Comparison of ENCODE assay signal across 16 mouse cellular contexts in the genomic region with DNA sequence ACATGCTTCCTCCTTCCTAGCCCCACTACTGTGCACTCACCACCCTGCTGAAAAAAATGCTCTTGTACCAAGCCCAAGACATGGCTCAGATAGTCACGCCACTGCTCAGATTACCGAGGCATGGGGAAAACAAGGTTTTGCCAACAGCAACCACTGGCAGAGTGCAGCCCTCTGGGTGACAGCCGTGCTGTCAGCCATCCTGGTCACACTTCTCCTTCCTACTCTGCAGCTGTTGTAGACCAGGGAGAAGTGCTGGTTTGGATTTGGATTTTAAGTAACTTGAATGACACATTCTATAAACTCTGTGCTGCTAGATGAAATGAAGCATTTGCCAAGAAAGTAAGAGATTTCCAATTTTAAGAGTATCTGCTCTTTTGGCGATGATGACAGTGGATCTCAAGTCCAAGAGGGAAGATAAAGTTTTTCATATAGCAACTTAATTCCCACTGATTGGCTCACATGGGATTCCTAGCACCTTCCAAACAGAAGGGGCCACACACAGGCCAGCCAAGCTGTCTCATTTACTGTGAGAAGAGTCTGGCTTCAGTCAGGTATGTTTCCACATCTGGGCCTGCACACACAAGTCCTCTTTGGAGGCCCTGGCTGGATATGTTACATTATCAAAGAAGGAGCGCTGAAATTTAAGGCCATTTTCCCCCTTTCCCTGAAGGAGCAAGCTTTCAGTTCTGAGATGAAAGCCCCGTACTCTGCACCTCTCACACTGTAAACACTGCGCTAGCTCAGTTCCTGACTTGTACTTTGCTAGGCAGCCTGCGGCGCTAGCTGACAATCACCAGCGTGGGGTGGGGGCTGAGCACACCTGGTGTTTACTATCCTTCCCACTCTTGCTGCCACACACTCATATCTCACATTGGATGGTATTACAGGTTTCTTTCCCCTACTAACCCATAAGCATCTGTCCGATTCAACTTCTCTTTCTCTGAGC.
DNase-seq lines count a peak whose midpoint lies in the region; ATAC-seq and TF ChIP-seq lines count a peak whose summit lies in the region.
"Had no signal": no experiment of that assay in that cellular context is flagged by ENCODE, and none has a peak within 500 bp of the region (broad histone marks: within the 10 kb centered on the region; RNA-seq: fewer than 3 reads in every experiment).

No protein-coding gene starts in this region.

- H3K9ac ChIP-seq in intestine, embryonic 16.5 days (ENCODE audit: low read depth, low read length), result peak overlapping the region; percentile 3; the same call in 1 of the 2 replicates
- no peak overlapping the region for H3K9ac ChIP-seq in stomach, postnatal 0 days (ENCODE audit: low read length)
- no peak overlapping the region for H3K9ac ChIP-seq in kidney, embryonic 15.5 days
- H3K9ac ChIP-seq: liver, postnatal 0 days; midbrain, embryonic 15.5 days had no signal

- no peak overlapping the region for H3K4me2 ChIP-seq in intestine, embryonic 16.5 days (ENCODE audit: low read depth, low read length)
- H3K4me2 ChIP-seq in stomach, postnatal 0 days (replicated peaks; ENCODE audit: low read depth), result no peak overlapping the region
- no peak overlapping the region for H3K4me2 ChIP-seq in kidney, embryonic 15.5 days
- H3K4me2 ChIP-seq: midbrain, embryonic 15.5 days had no signal

- WGBS in intestine, embryonic 16.5 days, result 61% methylated on average over 11 of the region's 11 CpGs
- WGBS in stomach, postnatal 0 days, result 43% methylated on average over 11 of the region's 11 CpGs
- whole genome bisulfite sequencing in kidney, embryonic 15.5 days, result 77% methylated on average over 11 of the region's 11 CpGs

- H3K4me1 ChIP-seq in intestine, embryonic 16.5 days (ENCODE audit: control insufficient read depth, insufficient read depth, low read length), result 0 out of 2 replicates have a peak, but pooled peaks cover 3% of the 10 kb centered on the region
- 0 out of 2 replicates have a peak, but pooled peaks cover 3% of the 10 kb centered on the region for H3K4me1 ChIP-seq in stomach, postnatal 0 days (replicated peaks; ENCODE audit: control insufficient read depth, insufficient read depth)
- H3K4me1 ChIP-seq in kidney, embryonic 15.5 days, result peaks cover 10% of the 10 kb centered on the region
- H3K4me1 ChIP-seq: midbrain, embryonic 15.5 days had no signal

- no peaks in the 10 kb centered on the region for H3K27me3 ChIP-seq in intestine, embryonic 16.5 days (replicated peaks; ENCODE audit: control insufficient read depth, insufficient read depth, low read length)
- no peaks in the 10 kb centered on the region for H3K27me3 ChIP-seq in stomach, postnatal 0 days (ENCODE audit: control insufficient read depth, insufficient read depth, low read length)
- no peaks in the 10 kb centered on the region for H3K27me3 ChIP-seq in kidney, embryonic 15.5 days
- H3K27me3 ChIP-seq: midbrain, embryonic 15.5 days had no signal

- peak; percentile 48; the same call in 1 of the 2 replicates for ATAC-seq in intestine, embryonic 16.5 days
- no peak for ATAC-seq in stomach, postnatal 0 days (ENCODE audit: low FRiP score, low TSS enrichment)
- no peak for ATAC-seq in erythroblast, adult 5-6 weeks (replicated peaks; ENCODE audit: low FRiP score, poor library complexity, severe bottlenecking)
- no peak for ATAC-seq in kidney, embryonic 15.5 days (replicated peaks; ENCODE audit: low FRiP score)
- ATAC-seq: activated CD4-positive, CD25-positive, alpha-beta regulatory T cell, adult 4 months; liver, postnatal 0 days; midbrain, embryonic 15.5 days had no signal

- TF ChIP-seq CTCF in gastrocnemius, adult 2 months (IDR thresholded peaks at IDR 0.05), result no peak
- TF ChIP-seq CTCF in stomach, postnatal 0 days (IDR thresholded peaks at IDR 0.05; ENCODE audit: low read depth), result no peak

- H3K27ac ChIP-seq in gastrocnemius, adult 2 months, result peak overlapping the region; percentile 56
- H3K27ac ChIP-seq in intestine, embryonic 16.5 days (ENCODE audit: low read length), result 0 out of 2 replicates have a peak overlapping the region, but pooled peaks have one; percentile 14
- H3K27ac ChIP-seq in stomach, postnatal 0 days (replicated peaks), result peak overlapping the region; percentile 61; the same call in 1 of the 2 replicates
- H3K27ac ChIP-seq in kidney, embryonic 15.5 days, result no peak overlapping the region
- H3K27ac ChIP-seq: midbrain, embryonic 15.5 days had no signal

- DNase-seq in gastrocnemius, adult 2 months, result peak; percentile 66
- DNase-seq in gastrocnemius, postnatal 4 days (ENCODE audit: low spot score in 2 of 2), result no peak
- peak; percentile 47 for DNase-seq in A20 (ENCODE audit: low read depth, low spot score)
- DNase-seq in stomach, postnatal 0 days (ENCODE audit: low spot score), result peak; percentile 34
- no peak for DNase-seq in kidney, postnatal 36 days
- DNase-seq: cerebellum, postnatal 25 days; gastrocnemius, postnatal 25 days; heart, postnatal 36 days; kidney, adult 11 months; liver, postnatal 0 days had no signal

- no peaks in the 10 kb centered on the region for H3K36me3 ChIP-seq in intestine, embryonic 16.5 days (ENCODE audit: control insufficient read depth, insufficient read depth, low read length)
- no peaks in the 10 kb centered on the region for H3K36me3 ChIP-seq in stomach, postnatal 0 days (ENCODE audit: control insufficient read depth, insufficient read depth, low read length)
- H3K36me3 ChIP-seq in kidney, embryonic 15.5 days, result peaks cover 15% of the 10 kb centered on the region

- intact Hi-C loops in gastrocnemius, adult 2 months (cut with DNase I), result no loop called here

- no peaks in the 10 kb centered on the region for H3K9me3 ChIP-seq in intestine, embryonic 16.5 days (ENCODE audit: control insufficient read depth, low read length)
- H3K9me3 ChIP-seq in stomach, postnatal 0 days (ENCODE audit: control insufficient read depth, low read length), result no peaks in the 10 kb centered on the region
- no peaks in the 10 kb centered on the region for H3K9me3 ChIP-seq in kidney, embryonic 15.5 days (replicated peaks)
- H3K9me3 ChIP-seq: G1E; midbrain, embryonic 15.5 days had no signal

- no peak for TF ChIP-seq EP300 in stomach, postnatal 0 days (optimal IDR thresholded peaks at IDR 0.05)

- H3K4me3 ChIP-seq in gastrocnemius, adult 2 months, result no peak overlapping the region
- H3K4me3 ChIP-seq in intestine, embryonic 16.5 days (ENCODE audit: low read length), result no peak overlapping the region
- no peak overlapping the region for H3K4me3 ChIP-seq in stomach, postnatal 0 days (ENCODE audit: low read depth, low read length)
- no peak overlapping the region for H3K4me3 ChIP-seq in kidney, embryonic 15.5 days (replicated peaks)
- H3K4me3 ChIP-seq: midbrain, embryonic 15.5 days had no signal

Comparison
In these comparisons a context has a peak if more than half of its experiments do, and no peak if none do; other contexts are left out.
1. DNase-seq: peak in gastrocnemius, adult 2 months (single experiment), A20 (single experiment) and stomach, postnatal 0 days (single experiment); none in gastrocnemius, postnatal 4 days (0 of 2) and kidney, postnatal 36 days (0 of 2).